12 mouse cellular contexts compared by ENCODE assay signal in genomic region chr7:140902036-140902875, GRCm38 (mm10). TPM values are rescaled to one million over a fixed set of nuclear protein-coding genes. Genes with fewer than 3 reads are reported as not detected.
DNase-seq lines count a peak whose midpoint lies in the region; ATAC-seq and TF ChIP-seq lines count a peak whose summit lies in the region.
"Had no signal": no experiment of that assay in that cellular context is flagged by ENCODE, and none has a peak within 500 bp of the region (broad histone marks: within the 10 kb centered on the region; RNA-seq: fewer than 3 reads in every experiment).

No protein-coding gene starts in this region.

- intact Hi-C loops in gastrocnemius, postnatal 14 days (cut with DNase I; ENCODE audit: low total_unique reads) = no loop called here

- 0 out of 2 replicates have a peak, but pooled peaks cover 2% of the 10 kb centered on the region for H3K4me1 ChIP-seq in lung, adult 2 months (ENCODE audit: control insufficient read depth, insufficient read depth, low read length)
- no peaks in the 10 kb centered on the region for H3K4me1 ChIP-seq in stomach, postnatal 0 days (replicated peaks; ENCODE audit: control insufficient read depth, insufficient read depth)
- H3K4me1 ChIP-seq: neural tube, embryonic 12.5 days had no signal

- TF ChIP-seq POLR2A in lung, adult 2 months (IDR thresholded peaks at IDR 0.05; ENCODE audit: borderline replicate concordance, extremely low read depth, low read depth, low read length) = no peak

- peaks cover 7% of the 10 kb centered on the region; the same call in 1 of the 2 replicates for H3K36me3 ChIP-seq in stomach, postnatal 0 days (ENCODE audit: control insufficient read depth, insufficient read depth, low read length)

- DNase-seq in heart, adult 11 months = peak; percentile 93
- no peak for DNase-seq in heart, postnatal 4 days
- DNase-seq in lung, adult 2 months = peak; percentile 20
- DNase-seq in lung, postnatal 25 days (ENCODE audit: low spot score) = no peak
- peak; percentile 75 for DNase-seq in gastrocnemius, postnatal 14 days
- no peak for DNase-seq in stomach, postnatal 0 days (ENCODE audit: low spot score)
- no peak for DNase-seq in embryo, embryonic 11 days

- no peaks in the 10 kb centered on the region for H3K27me3 ChIP-seq in stomach, postnatal 0 days (ENCODE audit: control insufficient read depth, insufficient read depth, low read length)
- H3K27me3 ChIP-seq: midbrain, embryonic 12.5 days; neural tube, embryonic 12.5 days; Patski had no signal

- H3K27ac ChIP-seq in stomach, postnatal 0 days (replicated peaks) = no peak overlapping the region
- H3K27ac ChIP-seq: midbrain, embryonic 12.5 days; neural tube, embryonic 12.5 days had no signal

- 0 out of 2 replicates have a peak overlapping the region, but pooled peaks have one; percentile 18 for H3K9ac ChIP-seq in stomach, postnatal 0 days (ENCODE audit: low read length)
- H3K9ac ChIP-seq: midbrain, embryonic 12.5 days; neural tube, embryonic 12.5 days had no signal

- 69% methylated on average over 15 of the region's 15 CpGs for WGBS in lung, adult 2 months
- WGBS in stomach, postnatal 0 days = 75% methylated on average over 15 of the region's 15 CpGs

- H3K4me2 ChIP-seq in stomach, postnatal 0 days (replicated peaks; ENCODE audit: low read depth) = no peak overlapping the region
- H3K4me2 ChIP-seq: midbrain, embryonic 12.5 days; neural tube, embryonic 12.5 days had no signal

- no peaks in the 10 kb centered on the region for H3K9me3 ChIP-seq in stomach, postnatal 0 days (ENCODE audit: control insufficient read depth, low read length)
- H3K9me3 ChIP-seq: midbrain, embryonic 12.5 days; neural tube, embryonic 12.5 days had no signal

- no peak overlapping the region for H3K4me3 ChIP-seq in lung, adult 2 months (replicated peaks; ENCODE audit: extremely low read depth, low read depth, low read length)
- no peak overlapping the region for H3K4me3 ChIP-seq in stomach, postnatal 0 days (ENCODE audit: low read depth, low read length)
- H3K4me3 ChIP-seq: midbrain, embryonic 12.5 days; neural tube, embryonic 12.5 days had no signal

- TF ChIP-seq EP300 in stomach, postnatal 0 days (optimal IDR thresholded peaks at IDR 0.05) = no peak

- no peak for TF ChIP-seq CTCF in lung, adult 2 months (IDR thresholded peaks at IDR 0.05; ENCODE audit: insufficient read depth, low read length)
- TF ChIP-seq CTCF in stomach, postnatal 0 days (IDR thresholded peaks at IDR 0.05; ENCODE audit: low read depth) = no peak

- ATAC-seq in stomach, postnatal 0 days (ENCODE audit: low FRiP score, low TSS enrichment) = no peak
- no peak for ATAC-seq in megakaryocyte-erythroid progenitor cell, adult 5-6 weeks (replicated peaks; ENCODE audit: low FRiP score, low TSS enrichment, poor library complexity, severe bottlenecking)

RNA-seq across cellular contexts. Expression of gene Cox8b, which starts 2.0 kb away (rescaled TPM):
- total RNA-seq in heart, postnatal 4 days (2021) = 1,000 to 10,000 TPM; 1,034 to 1,156 TPM
- 46.7 and 104 TPM in 2 replicates for polyA plus RNA-seq in lung, adult 2 months (2012; rRNA removed)
- 1,000 to 10,000 TPM; 1,269 to 1,458 TPM for total RNA-seq in gastrocnemius, postnatal 14 days (2021)
- polyA plus RNA-seq in stomach, postnatal 0 days (2015; fragmentation: Nextera tagmentation; extraction: Ambion mirVana) = 1.3 and 2.6 TPM in 2 replicates
- not detected in 2 replicates for total RNA-seq in megakaryocyte-erythroid progenitor cell, adult 5-6 weeks (2014; fragmentation: Nextera tagmentation)
- total RNA-seq in megakaryocyte-erythroid progenitor cell, adult 5-6 weeks (2017) = not detected in 2 replicates
- polyA plus RNA-seq: midbrain, embryonic 12.5 days; Patski had no signal

RNA-seq across cellular contexts. Expression of gene Nlrp6, which starts 18.4 kb away (rescaled TPM):
- not detected for total RNA-seq in heart, postnatal 4 days (2021)
- 0.07 and 0.31 TPM in 2 replicates for polyA plus RNA-seq in lung, adult 2 months (2012; rRNA removed)
- not detected for total RNA-seq in gastrocnemius, postnatal 14 days (2021)
- 1.6 and 1.7 TPM in 2 replicates for polyA plus RNA-seq in stomach, postnatal 0 days (2015; fragmentation: Nextera tagmentation; extraction: Ambion mirVana)
- total RNA-seq in megakaryocyte-erythroid progenitor cell, adult 5-6 weeks (2014; fragmentation: Nextera tagmentation) = 0.52 TPM in 1 of 2 replicates, not detected in the other
- not detected in 2 replicates for total RNA-seq in megakaryocyte-erythroid progenitor cell, adult 5-6 weeks (2017)
- total RNA-seq: heart, postnatal 25 days had no signal
- polyA plus RNA-seq: Patski had no signal

RNA-seq across cellular contexts. Expression of gene Sirt3, which starts 20.1 kb away (rescaled TPM):
- total RNA-seq in heart, postnatal 4 days (2021) = 10 to 100 TPM; 45.1 to 49.1 TPM
- polyA plus RNA-seq in lung, adult 2 months (2012; rRNA removed) = 21.1 and 27.0 TPM in 2 replicates
- total RNA-seq in gastrocnemius, postnatal 14 days (2021) = 10 to 100 TPM; 19.5 to 24.7 TPM
- polyA plus RNA-seq in stomach, postnatal 0 days (2015; fragmentation: Nextera tagmentation; extraction: Ambion mirVana) = 17.9 and 19.0 TPM in 2 replicates
- 27.7 and 32.4 TPM in 2 replicates for total RNA-seq in megakaryocyte-erythroid progenitor cell, adult 5-6 weeks (2014; fragmentation: Nextera tagmentation)
- total RNA-seq in megakaryocyte-erythroid progenitor cell, adult 5-6 weeks (2017) = 18.2 and 23.4 TPM in 2 replicates

RNA-seq across cellular contexts. Expression of gene Psmd13, which starts 20.5 kb away (rescaled TPM):
- total RNA-seq in heart, postnatal 4 days (2021) = 100 to 1,000 TPM; 119 to 120 TPM
- polyA plus RNA-seq in lung, adult 2 months (2012; rRNA removed) = 48.8 and 70.4 TPM in 2 replicates
- 10 to 100 TPM; 93.5 to 94.2 TPM for total RNA-seq in gastrocnemius, postnatal 14 days (2021)
- polyA plus RNA-seq in stomach, postnatal 0 days (2015; fragmentation: Nextera tagmentation; extraction: Ambion mirVana) = 160 and 166 TPM in 2 replicates
- total RNA-seq in megakaryocyte-erythroid progenitor cell, adult 5-6 weeks (2014; fragmentation: Nextera tagmentation) = 86.3 and 118 TPM in 2 replicates
- 169 and 203 TPM in 2 replicates for total RNA-seq in megakaryocyte-erythroid progenitor cell, adult 5-6 weeks (2017)

RNA-seq across cellular contexts. Expression of gene Pgghg, which starts 38.9 kb away (rescaled TPM):
- 1 to 10 TPM; 8.4 to 8.7 TPM for total RNA-seq in heart, postnatal 4 days (2021)
- polyA plus RNA-seq in lung, adult 2 months (2012; rRNA removed) = 38.1 and 39.3 TPM in 2 replicates
- 1 to 10 TPM; 6.7 to 6.9 TPM for total RNA-seq in gastrocnemius, postnatal 14 days (2021)
- polyA plus RNA-seq in stomach, postnatal 0 days (2015; fragmentation: Nextera tagmentation; extraction: Ambion mirVana) = 10.1 and 12.3 TPM in 2 replicates
- total RNA-seq in megakaryocyte-erythroid progenitor cell, adult 5-6 weeks (2014; fragmentation: Nextera tagmentation) = 12.2 and 18.7 TPM in 2 replicates
- 6.1 and 7.2 TPM in 2 replicates for total RNA-seq in megakaryocyte-erythroid progenitor cell, adult 5-6 weeks (2017)

Comparison
In these comparisons a context has a peak if more than half of its experiments do, and no peak if none do; other contexts are left out.
1. DNase-seq: peak in heart, adult 11 months (single experiment), lung, adult 2 months (single experiment) and gastrocnemius, postnatal 14 days (single experiment); none in heart, postnatal 4 days (single experiment), lung, postnatal 25 days (single experiment), stomach, postnatal 0 days (single experiment) and embryo, embryonic 11 days (single experiment).
2. RNA of gene Cox8b, which starts 2.0 kb away (total RNA-seq): 1,269 to 1,458 TPM in gastrocnemius, postnatal 14 days and 1,034 to 1,156 TPM in heart, postnatal 4 days; not detected in megakaryocyte-erythroid progenitor cell, adult 5-6 weeks; every median in the first group is over 1,000 times any median in the second.